Mouse (Mus musculus) fat pad, adult 2 months (tissue): ENCODE measurements around the gene Srl.
"Not testable (repeated sequence)": the region's sequence is repeated elsewhere in the genome, so short reads cannot be mapped to it uniquely, and the experiment has no call there.

Source experiments
- DNase-seq: peaks from one replicate; pipeline ENCODE4 v3.0.0-alpha.2; 2011; ENCODE audit warnings: low read depth, low spot score; ENCODE audit errors: extremely low read depth

Srl gene

DNA sequence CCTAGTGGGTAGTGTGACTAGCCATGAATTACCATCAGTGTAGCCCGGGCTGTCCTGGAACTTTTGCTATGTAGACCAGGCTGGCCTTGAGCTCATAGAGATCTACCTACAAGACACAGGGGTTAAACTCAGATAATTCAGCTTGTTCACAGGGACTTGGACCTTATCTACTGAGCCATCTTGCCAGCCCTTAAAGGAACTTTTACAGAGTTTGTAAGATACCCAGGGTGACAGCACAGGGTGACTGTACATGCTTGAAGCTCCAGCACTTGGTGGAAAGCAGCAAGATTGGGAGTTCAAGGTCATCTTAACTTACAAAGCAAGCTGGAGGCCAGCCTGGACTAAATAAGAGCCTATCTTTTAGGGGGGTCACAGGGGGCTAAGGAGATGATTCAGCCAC lies 13.9 kb upstream of the Srl start:
- DNase-seq, result no peak

GRCm38 (mm10) chr16:4552829-4553550 lies 11.4 kb upstream of the Srl start:
- no peak for DNase-seq

GRCm38 (mm10) chr16:4551885-4552284 lies 10.3 kb upstream of the Srl start:
- DNase-seq, result no peak

- no peak for DNase-seq
These were observed 9.4 kb upstream of the Srl start for GRCm38 (mm10) chr16:4551056-4551455.

DNA sequence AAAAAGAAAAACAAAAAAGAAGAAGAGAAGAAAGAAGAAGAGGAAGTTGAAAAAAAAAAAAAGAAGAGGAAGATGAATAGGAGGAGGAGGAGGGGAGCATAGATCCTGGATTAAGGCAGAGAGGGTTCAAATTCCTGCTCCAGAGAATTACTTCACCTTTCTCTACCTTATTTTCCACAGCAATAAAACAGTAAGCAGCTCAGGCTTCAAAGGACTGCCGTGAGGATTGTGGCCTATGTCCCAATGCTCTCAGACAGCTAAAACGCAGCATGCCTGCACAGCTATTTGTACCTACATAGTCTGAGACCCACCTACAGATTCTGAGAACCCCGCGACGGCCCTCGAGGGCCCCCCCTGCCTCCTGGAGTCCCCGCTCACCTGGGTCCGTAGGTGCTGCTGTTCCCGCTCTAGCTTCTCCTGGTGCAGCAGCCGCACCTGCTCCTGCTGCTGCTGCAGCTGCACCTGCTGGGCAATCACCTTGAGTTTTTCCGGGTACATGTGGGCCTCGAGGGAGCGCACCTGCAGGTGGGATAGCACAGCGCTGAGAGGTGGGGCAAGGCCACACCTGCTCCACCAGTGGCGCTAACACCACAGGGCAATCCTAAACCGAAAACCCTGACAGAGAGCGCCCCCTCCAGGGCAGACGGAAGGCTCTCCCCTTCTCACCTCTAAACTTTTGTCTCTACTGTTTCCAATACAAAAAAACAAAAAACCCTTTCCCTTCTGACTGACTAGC lies 7.5 kb upstream of the Srl start:
- DNase-seq, result no peak

DNA sequence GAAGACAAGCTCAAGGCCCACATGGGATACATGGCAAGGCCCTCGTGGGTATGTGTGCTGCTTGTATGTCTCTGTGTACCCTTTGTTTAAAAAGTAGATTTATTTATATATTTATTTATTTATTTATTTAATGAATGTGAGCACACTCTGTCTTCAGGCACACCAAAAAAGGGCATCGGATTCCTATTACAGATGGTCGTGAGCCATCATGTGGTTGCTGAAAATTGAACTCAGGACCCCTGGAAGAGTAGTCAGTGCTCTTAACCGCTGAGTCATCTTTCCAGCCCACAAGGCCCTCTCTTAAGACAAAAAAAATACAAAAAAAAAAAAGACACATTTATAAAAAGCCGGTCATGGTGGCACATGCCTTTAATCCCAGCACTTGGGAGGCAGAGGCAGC lies 6.0 kb upstream of the Srl start:
- no peak for DNase-seq

- no peak for DNase-seq
These were observed 5.2 kb upstream of the Srl start for GRCm38 (mm10) chr16:4546838-4547237.

- no peak for DNase-seq
These were observed 3.2 kb upstream of the Srl start for GRCm38 (mm10) chr16:4544845-4545244.

GRCm38 (mm10) chr16:4543266-4543665 lies 1.6 kb upstream of the Srl start:
- DNase-seq, result no peak

GRCm38 (mm10) chr16:4542236-4542774 lies 689 bp upstream of the Srl start:
- DNase-seq, result no peak

GRCm38 (mm10) chr16:4541033-4541432 lies 583 bp downstream of the Srl start:
- no peak for DNase-seq

DNA sequence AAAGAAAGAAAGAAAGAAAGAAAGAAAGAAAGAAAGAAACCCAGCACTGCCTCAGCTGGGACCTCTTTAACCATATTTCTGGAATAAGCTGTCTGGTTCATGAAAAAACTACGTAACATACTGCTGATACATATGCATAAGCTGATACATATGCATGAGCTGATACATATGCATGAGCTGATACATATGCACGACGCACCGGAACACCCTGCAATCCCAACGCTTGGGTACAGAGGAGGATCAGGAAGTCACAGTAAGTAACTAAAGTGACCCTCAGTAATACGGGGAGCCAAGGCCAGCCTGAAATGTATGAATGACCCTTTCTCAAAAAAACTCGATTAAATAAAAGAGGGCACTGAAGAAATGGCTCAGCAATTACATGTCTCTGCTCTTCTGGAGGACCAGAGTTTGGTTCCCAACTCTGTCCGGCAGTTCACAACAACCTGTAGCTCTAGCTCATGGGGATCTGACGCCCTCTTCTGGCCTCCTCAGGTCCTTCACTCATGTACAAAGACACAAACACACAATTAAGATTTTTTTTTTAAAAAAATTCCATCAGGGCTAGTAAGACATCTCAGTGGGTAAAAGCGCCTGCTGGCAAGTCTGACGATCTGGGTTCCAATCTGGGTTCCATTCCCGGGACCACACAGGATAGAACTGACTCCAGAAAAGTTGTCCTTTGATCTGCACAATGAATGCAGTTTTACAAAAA lies 1.4 kb downstream of the Srl start:
- DNase-seq, result no peak

- DNase-seq, result no peak
These were observed 2.1 kb downstream of the Srl start for GRCm38 (mm10) chr16:4539521-4539920.

DNA sequence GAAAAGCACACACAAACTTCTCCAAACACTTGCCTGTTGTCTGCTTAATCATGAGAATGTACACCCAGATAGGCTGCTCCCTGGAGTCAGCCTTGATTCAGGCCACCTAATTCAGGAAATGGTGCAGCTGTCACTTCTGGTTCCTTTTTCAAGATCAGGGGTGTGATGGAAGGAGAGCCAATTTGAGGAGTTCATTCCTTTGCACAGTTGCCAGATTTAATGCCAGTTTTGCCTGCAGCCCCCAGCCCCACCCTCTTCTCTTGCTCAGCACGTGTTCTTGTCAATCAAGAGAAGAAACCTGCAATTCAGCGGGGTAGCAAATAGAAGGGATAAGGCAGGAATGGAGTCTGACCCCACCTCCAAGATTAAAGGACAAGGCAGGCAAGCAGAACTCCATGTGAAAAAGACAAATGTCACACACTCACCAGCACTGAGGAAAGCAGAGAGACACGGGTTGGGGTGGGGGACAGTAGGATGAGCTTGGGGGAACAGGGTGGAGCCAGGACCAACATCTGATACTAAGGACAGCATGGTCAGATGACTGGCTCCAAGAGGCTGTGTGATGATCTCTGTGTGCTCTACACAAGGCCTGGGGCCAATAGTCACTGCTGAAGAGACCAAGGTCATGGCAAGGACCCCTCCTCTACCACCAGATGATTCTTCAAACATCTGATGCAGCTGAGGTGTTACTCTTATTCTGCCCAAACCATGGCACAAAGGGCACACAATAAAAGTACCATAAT lies 3.8 kb downstream of the Srl start:
- no peak for DNase-seq

DNA sequence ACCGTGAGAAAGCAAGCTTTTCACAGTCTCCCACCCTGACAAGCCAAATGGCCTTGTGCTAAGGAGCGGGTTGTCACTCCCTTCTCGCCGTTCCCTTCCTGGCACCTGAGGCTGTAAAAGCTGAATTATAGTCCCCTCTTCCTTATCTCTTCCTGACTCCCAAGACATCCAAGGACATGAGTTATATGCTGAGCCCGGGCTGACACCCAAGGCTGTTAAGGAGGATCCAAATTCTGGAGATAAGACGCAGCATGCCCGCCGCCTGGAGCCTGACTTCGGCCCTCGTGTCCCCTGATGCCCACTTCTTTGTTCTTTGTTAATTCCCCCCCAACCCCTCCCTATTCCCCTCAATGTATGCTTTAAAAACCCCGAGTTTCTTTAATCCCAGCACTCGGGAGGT lies 14.2 kb downstream of the Srl start:
- not testable (repeated sequence) for DNase-seq

DNA sequence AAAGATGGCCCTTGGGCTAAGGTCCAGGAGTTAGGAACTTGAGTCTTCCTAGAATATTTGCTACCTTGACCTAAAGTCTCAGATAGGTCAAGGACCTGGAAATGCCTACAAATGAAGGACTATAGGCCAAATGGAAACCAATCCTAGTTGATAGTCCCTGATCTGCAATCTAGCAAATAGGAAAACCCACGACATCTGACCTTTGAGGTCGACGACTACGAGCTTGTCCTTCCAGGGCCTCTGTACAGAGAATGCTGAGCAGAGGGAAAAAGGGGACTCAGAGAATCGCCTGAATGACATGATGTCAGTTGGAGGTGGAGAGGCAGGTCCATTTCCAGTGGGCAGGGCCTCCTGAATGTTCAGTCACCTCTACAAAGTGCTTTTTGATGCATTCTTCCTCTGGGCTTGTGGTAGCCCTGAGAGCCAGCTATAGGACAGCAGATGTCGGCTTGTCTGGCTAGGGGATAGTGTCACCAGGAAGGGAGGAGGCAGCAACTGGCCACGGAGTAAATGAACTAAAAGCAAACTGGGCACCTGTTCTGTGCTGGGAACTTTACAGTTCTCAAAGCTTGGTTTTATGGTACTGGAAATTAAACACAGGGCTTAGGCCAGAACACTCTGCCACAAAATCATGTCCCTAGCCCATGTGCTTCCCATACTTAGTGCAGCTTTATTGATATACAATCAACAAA lies 18.2 kb downstream of the Srl start:
- no peak for DNase-seq

DNA sequence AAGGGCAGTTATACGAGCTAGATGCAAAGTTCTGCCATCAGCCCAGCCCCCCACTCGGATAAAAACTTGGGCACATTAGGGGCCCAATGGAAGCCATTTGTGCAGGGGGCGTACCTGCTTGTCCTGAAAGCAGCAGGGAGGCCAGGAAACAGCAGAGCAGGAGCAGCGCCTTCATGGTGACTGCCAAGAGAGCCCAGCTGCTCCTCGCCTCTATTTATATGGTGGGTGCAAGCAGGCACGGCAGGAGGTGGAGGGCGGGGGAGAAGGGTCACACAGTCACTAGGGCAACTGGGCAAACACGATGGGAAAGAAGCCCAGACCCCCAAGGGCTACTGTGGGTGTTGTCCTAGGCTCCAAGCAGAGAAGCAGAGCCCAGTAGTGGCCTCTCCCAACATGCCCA lies 18.7 kb downstream of the Srl start:
- DNase-seq, result no peak

- no peak for DNase-seq
These were observed 19.7 kb downstream of the Srl start for GRCm38 (mm10) chr16:4521735-4522530.

DNA sequence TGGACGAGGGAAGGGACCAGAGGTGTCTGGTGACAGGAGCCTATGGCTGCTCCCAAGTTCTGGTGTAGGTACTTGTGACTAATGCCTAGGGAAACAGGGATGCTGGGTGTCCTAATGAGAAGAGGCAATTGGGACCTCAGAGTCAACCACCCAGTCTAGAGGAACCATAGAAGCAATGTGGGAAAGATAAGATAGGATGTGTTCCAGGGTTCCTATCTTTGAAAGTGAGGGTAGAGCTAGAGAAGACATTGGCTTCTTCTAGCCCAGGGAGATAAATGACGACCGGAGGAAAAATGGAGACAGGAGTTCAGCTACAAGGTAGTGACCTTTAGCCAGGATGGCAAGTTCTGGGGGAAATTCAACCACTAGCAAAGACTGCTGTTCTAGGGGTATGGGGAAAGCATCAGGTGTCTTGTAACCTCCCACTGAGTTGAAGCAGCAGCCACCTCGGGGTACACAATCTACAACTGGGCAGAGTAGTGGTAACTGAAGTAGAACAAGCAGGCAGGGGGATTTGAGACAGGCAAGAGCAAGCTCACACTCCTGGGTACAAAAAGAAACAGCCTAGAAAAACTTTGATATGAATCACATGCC lies 20.4 kb downstream of the Srl start:
- no peak for DNase-seq
